Mouse (Mus musculus): ENCODE data around the gene Best1. TPM values are rescaled to one million over a fixed set of nuclear protein-coding genes. Genes with fewer than 3 reads are reported as not detected.

Best1 gene
- polyA plus RNA-seq, 1 experiment from 2014 or later = 0.61 TPM

DNA sequence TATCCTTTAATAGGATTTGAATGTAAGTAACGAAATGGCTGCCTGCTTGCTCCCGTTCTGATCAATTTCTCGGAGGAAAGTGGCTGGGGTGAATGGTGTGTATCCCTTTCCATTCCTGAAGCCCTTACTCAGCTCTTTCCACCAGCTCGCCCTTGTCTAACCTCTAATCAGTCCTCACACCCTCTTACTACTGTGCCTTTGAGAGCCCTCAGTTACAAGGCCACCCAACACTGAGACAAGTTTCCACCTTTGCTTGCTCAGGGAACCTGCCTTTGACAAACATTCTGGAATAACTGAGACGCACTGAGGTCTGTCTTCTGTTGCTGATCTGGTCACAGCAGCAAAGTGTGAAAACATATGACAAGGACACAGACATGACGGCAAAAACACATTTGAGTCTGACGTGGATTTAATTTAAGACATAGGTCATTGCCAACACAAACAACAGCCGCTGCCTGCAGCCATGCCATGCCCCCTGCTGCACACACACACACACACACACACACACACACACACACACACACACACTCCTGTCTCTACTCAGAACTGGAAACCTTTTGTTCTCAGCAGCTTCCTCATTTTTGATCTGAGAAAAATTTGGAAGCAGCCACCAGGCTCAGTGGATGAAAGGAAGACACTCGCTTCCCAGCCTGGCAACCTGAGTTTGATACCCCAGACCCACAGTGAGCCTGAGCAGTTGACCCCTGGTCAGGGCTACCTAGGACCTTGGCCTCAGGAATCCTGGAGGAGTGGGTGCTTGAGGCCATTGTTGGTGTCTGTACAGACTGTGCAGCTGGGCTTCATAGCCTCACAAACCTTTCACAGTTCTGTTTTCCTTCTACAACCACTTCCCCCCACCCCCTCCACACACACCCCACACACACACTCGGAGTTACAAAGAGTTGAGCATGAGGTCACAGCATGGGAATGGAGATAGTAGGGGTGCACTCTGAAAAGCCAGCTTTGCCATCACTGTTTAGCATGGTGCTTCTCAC is 58.6 kb downstream of the Best1 start:
- peak overlapping the region; percentile 28 for H3K27ac ChIP-seq (ENCODE audit: low read depth, low read length)
- H3K4me2 ChIP-seq (replicated peaks; ENCODE audit: low read depth) = no peak overlapping the region
- no peak overlapping the region for H3K9ac ChIP-seq (ENCODE audit: low read depth, low read length)
- 49% methylated on average over 10 of the region's 10 CpGs for WGBS
- TF ChIP-seq CTCF (IDR thresholded peaks at IDR 0.05; ENCODE audit: low read depth) = 0 out of 2 replicates have a peak, but pooled peaks have one; percentile 5
- ATAC-seq = no peak
- no peaks in the 10 kb centered on the region for H3K27me3 ChIP-seq (replicated peaks; ENCODE audit: control insufficient read depth, insufficient read depth, low read length)
- no peaks in the 10 kb centered on the region; the same call in none of the 2 replicates for H3K4me1 ChIP-seq (replicated peaks; ENCODE audit: control insufficient read depth, insufficient read depth, low read length)
- H3K4me3 ChIP-seq (ENCODE audit: low read depth, low read length) = no peak overlapping the region
- no peaks in the 10 kb centered on the region for H3K36me3 ChIP-seq (ENCODE audit: control insufficient read depth, insufficient read depth)
- no peaks in the 10 kb centered on the region for H3K9me3 ChIP-seq (ENCODE audit: control insufficient read depth)

DNA sequence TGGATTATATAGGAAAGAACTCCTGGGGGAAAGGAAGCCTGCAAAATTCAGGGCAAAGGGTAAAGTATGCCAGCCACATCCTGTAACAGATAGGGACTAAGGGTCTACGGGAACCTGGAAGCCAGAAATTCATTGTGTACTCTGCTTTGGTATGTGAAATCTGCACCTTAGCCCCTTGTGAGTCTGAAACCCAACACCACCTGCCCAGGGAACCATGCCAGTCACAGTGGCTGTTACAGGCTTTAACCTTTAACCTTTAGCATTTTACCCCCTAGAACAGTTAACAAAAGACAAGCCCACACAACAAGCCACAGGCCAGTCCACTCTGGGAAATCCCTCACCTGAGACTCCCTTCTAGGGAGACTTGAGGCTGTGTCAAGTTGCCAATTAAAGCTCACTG is 59.6 kb downstream of the Best1 start:
- Histone ChIP-seq H3K9me3 (ENCODE audit: control insufficient read depth) (no peaks in the 10 kb centered on the region), H3K4me1 (replicated peaks; ENCODE audit: control insufficient read depth, insufficient read depth, low read length) (no peaks in the 10 kb centered on the region; the same call in none of the 2 replicates), H3K4me2 (replicated peaks; ENCODE audit: low read depth) (no peak overlapping the region), H3K9ac (ENCODE audit: low read depth, low read length) (no peak overlapping the region), H3K27ac (ENCODE audit: low read depth, low read length) (no peak overlapping the region), H3K36me3 (ENCODE audit: control insufficient read depth, insufficient read depth) (no peaks in the 10 kb centered on the region), H3K27me3 (replicated peaks; ENCODE audit: control insufficient read depth, insufficient read depth, low read length) (no peaks in the 10 kb centered on the region), H3K4me3 (ENCODE audit: low read depth, low read length) (no peak overlapping the region)
- 21% methylated on average over 1 of the region's 1 CpGs for WGBS
- ATAC-seq = peak; percentile 27; the same call in 1 of the 2 replicates
- no peak for TF ChIP-seq CTCF (IDR thresholded peaks at IDR 0.05; ENCODE audit: low read depth)

DNA sequence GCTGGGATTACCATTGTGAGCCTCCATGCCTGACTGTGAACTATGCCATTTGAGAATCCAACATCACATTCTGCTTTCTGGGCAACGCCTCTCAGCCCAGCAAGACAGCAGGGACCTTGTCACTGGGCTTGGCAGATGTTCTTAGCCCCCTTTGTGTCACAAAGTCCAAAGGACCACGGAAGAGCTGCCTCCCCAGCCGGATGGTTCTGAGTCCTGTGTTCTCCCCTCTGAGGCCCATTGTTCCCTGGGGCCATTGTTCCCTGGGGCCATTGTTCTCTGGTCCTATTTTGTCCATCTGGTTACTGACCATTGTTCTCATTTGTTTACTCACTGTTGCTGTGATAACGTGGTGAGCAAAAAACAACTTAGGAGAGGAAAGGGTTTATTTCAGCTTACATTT is 60.5 kb downstream of the Best1 start:
- Histone ChIP-seq H3K9ac (ENCODE audit: low read depth, low read length) (no peak overlapping the region), H3K36me3 (ENCODE audit: control insufficient read depth, insufficient read depth) (no peaks in the 10 kb centered on the region), H3K27me3 (replicated peaks; ENCODE audit: control insufficient read depth, insufficient read depth, low read length) (no peaks in the 10 kb centered on the region), H3K27ac (ENCODE audit: low read depth, low read length) (no peak overlapping the region), H3K4me2 (replicated peaks; ENCODE audit: low read depth) (no peak overlapping the region), H3K4me1 (replicated peaks; ENCODE audit: control insufficient read depth, insufficient read depth, low read length) (no peaks in the 10 kb centered on the region; the same call in none of the 2 replicates), H3K9me3 (ENCODE audit: control insufficient read depth) (no peaks in the 10 kb centered on the region), H3K4me3 (ENCODE audit: low read depth, low read length) (no peak overlapping the region)
- no peak for TF ChIP-seq CTCF (IDR thresholded peaks at IDR 0.05; ENCODE audit: low read depth)
- ATAC-seq = no peak
- WGBS = 49% methylated on average over 4 of the region's 4 CpGs

DNA sequence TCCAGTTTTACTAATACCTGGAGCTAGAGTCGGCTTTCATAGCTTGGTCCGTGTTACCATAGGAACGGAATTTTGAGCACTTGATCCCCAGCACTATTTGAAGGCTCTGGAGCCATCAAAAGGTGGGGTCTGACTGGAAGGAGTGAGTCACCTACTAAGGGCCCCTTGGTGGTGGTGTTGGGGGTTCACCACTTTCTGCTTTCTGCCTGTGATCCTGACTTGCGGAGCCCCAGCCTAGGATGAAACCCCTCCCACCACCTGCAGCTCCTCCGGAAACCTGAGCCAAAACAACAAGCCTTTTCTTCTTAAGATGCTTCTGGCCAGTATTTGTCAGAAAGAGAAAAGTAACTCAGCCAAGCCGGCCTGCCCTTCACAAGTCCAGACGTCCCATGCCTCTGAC is 61.6 kb downstream of the Best1 start:
- Histone ChIP-seq H3K4me3 (ENCODE audit: low read depth, low read length) (no peak overlapping the region), H3K9ac (ENCODE audit: low read depth, low read length) (no peak overlapping the region), H3K4me2 (replicated peaks; ENCODE audit: low read depth) (no peak overlapping the region), H3K9me3 (ENCODE audit: control insufficient read depth) (no peaks in the 10 kb centered on the region), H3K27ac (ENCODE audit: low read depth, low read length) (no peak overlapping the region), H3K4me1 (replicated peaks; ENCODE audit: control insufficient read depth, insufficient read depth, low read length) (no peaks in the 10 kb centered on the region; the same call in none of the 2 replicates), H3K36me3 (ENCODE audit: control insufficient read depth, insufficient read depth) (no peaks in the 10 kb centered on the region), H3K27me3 (replicated peaks; ENCODE audit: control insufficient read depth, insufficient read depth, low read length) (no peaks in the 10 kb centered on the region)
- ATAC-seq = no peak
- 81% methylated on average over 7 of the region's 7 CpGs for WGBS
- no peak for TF ChIP-seq CTCF (IDR thresholded peaks at IDR 0.05; ENCODE audit: low read depth)

DNA sequence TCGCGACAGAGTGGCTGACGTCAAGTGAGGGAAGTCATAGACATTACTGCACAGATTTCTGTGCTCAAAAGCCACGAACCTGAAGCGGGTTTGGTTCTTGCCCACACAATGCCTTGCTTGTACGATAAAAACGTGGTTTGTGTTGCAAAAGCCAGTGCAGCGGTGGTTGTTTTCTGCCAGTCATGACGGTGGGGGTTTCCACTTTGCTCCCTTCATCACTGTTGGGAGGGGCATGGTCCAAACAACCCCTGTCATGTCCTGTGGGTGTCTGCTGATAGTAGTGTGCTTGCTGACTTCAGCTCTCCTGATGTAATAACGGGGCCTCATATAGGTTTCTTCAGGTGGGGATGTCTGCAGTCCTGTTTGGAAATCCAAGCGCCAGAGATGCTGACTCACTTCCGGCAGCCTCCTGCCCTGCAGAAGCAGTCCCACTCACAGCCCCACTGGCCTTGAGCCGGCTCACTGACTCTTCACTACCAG is 62.6 kb downstream of the Best1 start:
- no peak overlapping the region for H3K4me3 ChIP-seq (ENCODE audit: low read depth, low read length)
- no peak overlapping the region for H3K9ac ChIP-seq (ENCODE audit: low read depth, low read length)

DNA sequence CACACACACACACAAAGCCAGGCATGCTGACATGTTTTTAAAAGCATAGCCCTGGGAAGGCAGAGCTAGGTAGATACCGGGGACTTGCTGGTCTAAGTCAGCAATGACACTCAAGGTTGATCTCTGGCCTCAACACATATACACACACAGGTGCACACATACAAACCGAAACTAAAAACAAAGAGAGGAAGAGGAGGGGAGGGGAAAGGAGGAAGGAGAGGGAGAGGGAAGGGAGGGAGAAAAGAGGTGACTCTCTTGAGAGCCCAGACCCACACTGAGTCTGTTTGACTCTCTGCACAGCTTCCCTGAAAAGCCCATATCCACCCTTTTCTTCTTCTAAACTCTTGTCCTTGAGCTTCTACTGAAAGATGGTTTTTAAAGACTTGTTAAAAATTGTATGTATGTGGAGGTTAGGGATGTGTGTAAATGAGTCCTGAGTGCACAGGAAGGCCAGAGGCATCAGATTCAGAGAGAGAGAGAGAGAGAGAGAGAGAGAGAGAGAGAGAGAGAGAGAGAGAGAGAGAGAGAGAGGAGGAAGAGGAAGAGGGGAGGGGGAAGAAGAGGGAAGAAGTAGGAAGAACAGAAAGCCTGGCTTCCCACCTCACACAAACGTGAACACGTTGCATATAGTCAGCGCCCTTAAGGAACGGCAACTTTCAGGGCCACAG is 63.1 kb downstream of the Best1 start:
- H3K27ac ChIP-seq (ENCODE audit: low read depth, low read length) = no peak overlapping the region; the same call in 1 of the 2 replicates

More for the DNA sequence above, 62.6 kb downstream of the Best1 start:
- H3K27ac ChIP-seq (ENCODE audit: low read depth, low read length) = no peak overlapping the region
- no peaks in the 10 kb centered on the region; the same call in none of the 2 replicates for H3K4me1 ChIP-seq (replicated peaks; ENCODE audit: control insufficient read depth, insufficient read depth, low read length)
- no peak for TF ChIP-seq CTCF (IDR thresholded peaks at IDR 0.05; ENCODE audit: low read depth)
- H3K9me3 ChIP-seq (ENCODE audit: control insufficient read depth) = no peaks in the 10 kb centered on the region
- no peak overlapping the region for H3K4me2 ChIP-seq (replicated peaks; ENCODE audit: low read depth)
- 59% methylated on average over 13 of the region's 13 CpGs for WGBS
- no peaks in the 10 kb centered on the region for H3K36me3 ChIP-seq (ENCODE audit: control insufficient read depth, insufficient read depth)
- no peaks in the 10 kb centered on the region for H3K27me3 ChIP-seq (replicated peaks; ENCODE audit: control insufficient read depth, insufficient read depth, low read length)
- peak; percentile 58 for ATAC-seq

More for the DNA sequence above, 63.1 kb downstream of the Best1 start:
- Histone ChIP-seq H3K9me3 (ENCODE audit: control insufficient read depth) (no peaks in the 10 kb centered on the region), H3K4me1 (replicated peaks; ENCODE audit: control insufficient read depth, insufficient read depth, low read length) (no peaks in the 10 kb centered on the region; the same call in none of the 2 replicates), H3K4me3 (ENCODE audit: low read depth, low read length) (no peak overlapping the region), H3K9ac (ENCODE audit: low read depth, low read length) (no peak overlapping the region), H3K4me2 (replicated peaks; ENCODE audit: low read depth) (no peak overlapping the region), H3K36me3 (ENCODE audit: control insufficient read depth, insufficient read depth) (no peaks in the 10 kb centered on the region), H3K27me3 (replicated peaks; ENCODE audit: control insufficient read depth, insufficient read depth, low read length) (no peaks in the 10 kb centered on the region)
- TF ChIP-seq CTCF (IDR thresholded peaks at IDR 0.05; ENCODE audit: low read depth) = no peak
- no peak for ATAC-seq
- 54% methylated on average over 6 of the region's 6 CpGs for WGBS

All from intestine, postnatal 0 days (tissue).